Mouse (Mus musculus) right cerebral cortex, postnatal 25 days (tissue): ENCODE results near the gene Pim3.
A peak's percentile ranks its signal among the peaks of the same experiment; 100 is the strongest.

ENCODE experiments used
- DNase-seq: peaks from one replicate; pipeline ENCODE4 v3.0.0; 2022

The Pim3 gene

DNA sequence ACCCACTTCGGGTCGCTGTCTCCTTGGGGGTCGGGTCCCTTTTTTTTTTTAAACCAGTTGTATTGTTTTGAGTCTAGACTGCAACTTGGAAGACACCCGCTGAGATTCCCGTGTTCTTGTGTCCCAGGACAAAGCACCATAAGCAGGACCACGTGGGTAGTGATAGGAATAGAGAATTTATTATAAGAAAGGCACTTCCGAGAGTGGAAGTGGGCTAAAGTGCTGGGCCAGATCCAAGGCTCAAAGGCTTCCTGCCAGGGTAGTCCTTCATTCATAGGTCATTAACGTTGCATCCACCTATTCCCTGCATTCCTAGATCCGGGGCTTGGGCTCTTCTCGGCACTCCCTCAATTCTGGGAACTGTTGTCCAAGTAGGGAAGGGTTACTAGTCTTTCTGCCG lies 24.0 kb upstream of the Pim3 start:
- DNase-seq, result no peak

- DNase-seq, result peak; percentile 61
Observed at GRCm38 (mm10) chr15:88839271-88839670, 22.7 kb upstream of the Pim3 start.

DNA sequence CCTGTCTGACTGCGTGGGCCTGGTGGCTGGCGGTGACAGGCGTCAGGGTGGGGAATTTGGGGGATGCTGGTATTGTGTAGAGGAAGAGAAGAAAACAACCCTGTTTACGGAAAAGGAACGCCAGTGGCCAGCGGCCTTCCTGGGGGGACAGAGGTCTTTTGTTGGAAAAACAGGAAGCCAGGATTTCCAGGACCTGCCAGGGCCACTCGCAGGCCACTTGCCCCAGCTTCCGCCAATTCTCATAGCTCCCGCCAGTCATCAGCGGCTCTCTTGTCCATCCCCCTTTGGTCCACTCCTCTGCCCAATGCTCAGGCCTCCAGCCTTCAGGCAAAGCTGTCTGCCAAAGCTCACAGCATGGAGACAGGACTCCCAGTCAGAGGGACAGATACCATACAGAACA lies 21.9 kb upstream of the Pim3 start:
- DNase-seq, result no peak

GRCm38 (mm10) chr15:88841160-88841559 lies 20.8 kb upstream of the Pim3 start:
- no peak for DNase-seq

DNA sequence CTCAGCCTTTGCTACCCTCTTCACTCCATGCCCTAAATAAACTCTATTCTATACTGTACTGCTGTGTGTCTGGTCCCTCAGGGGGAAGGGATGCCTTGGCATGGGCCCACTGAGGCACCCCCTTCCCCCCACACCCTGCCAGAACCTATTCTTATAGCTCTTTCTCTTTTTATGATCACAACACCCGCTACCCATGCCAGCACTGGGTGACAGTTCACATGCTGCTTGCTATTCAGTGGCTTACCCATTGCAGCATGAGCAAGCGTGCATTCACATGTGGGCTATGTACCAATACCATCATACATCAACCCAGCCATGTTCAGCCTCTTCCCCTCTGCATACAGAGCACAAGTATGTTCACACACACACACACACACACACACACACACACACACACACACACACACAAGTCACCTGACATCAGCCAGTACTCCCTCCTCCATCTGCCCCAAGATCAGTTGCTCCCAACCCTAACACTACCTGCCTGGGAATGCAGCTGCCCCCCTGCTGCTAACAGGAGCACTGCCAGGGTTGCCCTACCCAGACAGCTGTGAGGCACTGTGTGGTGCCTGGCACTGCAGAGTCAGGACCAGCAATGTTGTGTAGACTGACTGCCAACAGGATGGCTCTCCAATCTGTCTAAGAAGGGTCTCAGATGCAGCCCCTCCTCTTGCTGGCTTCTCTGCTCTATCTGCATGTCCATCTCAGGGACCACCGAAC lies 20.2 kb upstream of the Pim3 start:
- no peak for DNase-seq

- no peak for DNase-seq
Observed at GRCm38 (mm10) chr15:88842300-88842673, 19.7 kb upstream of the Pim3 start.

- no peak for DNase-seq
Observed at GRCm38 (mm10) chr15:88843486-88844097, 18.4 kb upstream of the Pim3 start.

- no peak for DNase-seq
Observed at GRCm38 (mm10) chr15:88844966-88845365, 17.0 kb upstream of the Pim3 start.

DNA sequence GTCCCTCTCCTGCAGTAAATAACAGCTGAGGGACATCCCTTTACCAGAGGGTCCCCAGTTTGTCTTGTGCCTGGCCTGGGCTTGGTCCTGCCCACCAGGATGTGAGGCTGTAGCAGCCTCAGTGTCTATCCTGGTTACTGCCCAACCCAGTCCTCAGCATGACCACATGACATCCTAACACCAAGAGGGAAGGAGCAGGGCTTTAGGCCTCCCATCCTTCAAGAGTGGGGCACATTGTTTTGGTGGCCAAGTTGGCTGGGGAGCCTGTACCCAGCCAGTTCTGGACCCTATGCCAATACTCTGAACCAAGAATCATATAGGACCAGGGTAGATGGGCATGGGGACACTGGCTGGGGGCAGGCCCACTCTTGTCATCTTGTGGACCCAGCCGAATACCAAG lies 13.3 kb upstream of the Pim3 start:
- DNase-seq, result no peak

DNA sequence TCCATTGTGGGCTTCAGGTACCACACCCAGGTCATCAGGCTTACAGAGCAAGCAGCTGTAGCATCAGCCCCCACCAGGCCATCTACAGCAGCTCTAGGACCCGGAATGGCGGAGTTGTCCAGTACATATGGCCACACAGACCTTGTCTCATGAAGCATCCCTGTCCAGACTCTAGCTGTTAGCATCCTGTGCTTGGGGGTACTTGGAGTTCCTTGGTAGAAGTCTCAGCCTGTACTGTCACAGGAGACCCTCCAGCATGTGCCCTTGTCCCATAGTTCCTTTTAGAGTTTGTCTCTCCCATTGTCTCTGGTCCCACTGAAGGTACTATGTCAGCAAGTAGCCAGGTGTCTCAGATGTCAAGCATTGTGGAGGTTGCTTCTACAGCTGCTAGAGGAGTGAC lies 12.4 kb upstream of the Pim3 start:
- no peak for DNase-seq

- peak; percentile 74 for DNase-seq
Observed at GRCm38 (mm10) chr15:88850146-88850826, 11.7 kb upstream of the Pim3 start.

DNA sequence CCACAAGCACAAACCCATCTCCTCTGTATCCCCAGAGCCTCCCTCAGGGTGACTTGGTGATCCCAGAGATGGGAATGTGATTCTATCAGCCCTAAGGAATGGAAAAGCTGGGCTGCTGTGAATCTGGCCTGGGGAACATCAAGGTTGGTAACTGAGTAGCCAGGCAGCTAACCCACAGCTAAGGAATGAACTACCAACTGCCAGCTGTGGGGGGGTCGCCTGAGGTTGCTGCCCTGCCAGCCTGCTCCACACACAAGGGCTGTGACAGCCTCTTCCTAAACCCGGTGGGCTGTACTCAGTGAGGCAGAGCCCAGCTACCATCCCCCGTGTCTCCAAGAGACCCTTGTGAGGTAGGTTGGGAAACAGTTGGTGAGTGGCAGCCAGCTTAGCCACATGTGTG lies 10.9 kb upstream of the Pim3 start:
- DNase-seq, result no peak

DNA sequence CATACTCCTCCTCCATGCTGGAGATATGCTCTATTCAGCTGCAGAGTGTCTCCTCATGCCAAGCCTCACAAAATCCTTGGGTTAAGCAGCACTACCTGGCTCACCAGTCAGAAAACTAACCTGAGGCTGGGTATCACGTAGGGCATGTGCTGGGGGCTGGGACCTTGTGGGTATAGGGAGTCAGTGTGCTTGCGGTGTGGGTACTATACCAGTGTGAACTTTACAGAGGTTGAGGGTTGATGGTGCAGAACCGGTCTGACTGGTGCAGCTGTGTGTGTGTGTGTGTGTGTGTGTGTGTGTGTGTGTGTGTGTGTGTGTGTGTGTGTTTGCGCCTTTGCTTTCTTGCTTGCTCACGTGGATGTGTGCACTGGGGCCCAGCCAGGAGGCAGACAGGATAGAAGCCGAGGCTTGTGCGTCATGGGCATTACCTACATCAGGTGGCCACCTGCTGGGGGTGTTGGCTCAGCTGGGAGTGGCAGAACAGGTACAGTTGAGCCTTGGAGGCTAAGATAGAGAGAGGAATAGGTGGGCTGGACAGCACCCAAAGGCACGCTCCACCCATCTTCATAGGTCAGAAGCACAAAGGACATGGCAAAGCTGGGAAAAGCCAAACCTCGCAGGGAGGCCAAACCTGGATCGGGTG lies 10.4 kb upstream of the Pim3 start:
- DNase-seq, result no peak

GRCm38 (mm10) chr15:88853106-88853505 lies 8.9 kb upstream of the Pim3 start:
- DNase-seq, result no peak

GRCm38 (mm10) chr15:88854119-88854968 lies 7.6 kb upstream of the Pim3 start:
- no peak for DNase-seq

DNA sequence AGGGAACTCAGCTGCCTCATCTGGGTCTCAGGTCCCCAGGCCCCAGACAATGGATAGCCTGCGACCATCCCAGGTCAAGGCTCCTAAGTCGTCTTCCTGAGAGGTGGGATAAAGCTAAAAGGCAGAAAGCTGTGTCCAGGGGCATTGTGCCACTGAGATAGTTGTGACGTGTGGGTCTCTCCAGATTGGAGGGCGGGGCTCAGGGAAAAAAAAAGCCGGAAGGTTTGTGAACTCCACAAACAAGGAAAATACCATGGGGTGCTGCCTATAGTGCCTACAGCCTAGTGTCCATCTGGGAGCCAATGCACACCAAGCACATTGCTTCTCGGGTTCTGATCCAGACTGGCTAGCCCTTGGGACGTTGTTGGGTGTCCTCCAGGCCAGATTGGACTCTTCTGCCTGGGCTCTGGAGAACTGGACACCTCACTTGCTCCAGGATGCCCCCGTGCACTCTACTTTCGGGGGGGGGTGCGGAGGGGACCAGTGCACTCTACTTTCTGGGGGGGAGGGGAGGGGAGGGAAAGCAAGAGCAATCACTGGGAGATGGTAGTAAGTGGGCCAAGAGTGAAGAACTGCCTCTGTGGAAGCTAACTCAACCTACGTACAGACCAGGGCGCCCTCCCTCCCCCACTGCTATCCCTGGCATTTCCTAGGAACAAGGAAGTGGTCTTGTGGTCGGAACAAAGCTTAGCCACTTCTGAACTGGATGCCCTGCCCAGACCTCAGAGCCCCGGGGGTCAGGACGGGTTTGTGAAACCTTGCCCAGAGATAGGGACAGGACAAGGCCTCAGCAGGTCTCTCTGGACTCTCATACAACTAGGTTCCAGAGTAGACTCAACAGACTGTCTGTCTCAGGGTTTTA lies 6.8 kb upstream of the Pim3 start:
- no peak for DNase-seq

DNA sequence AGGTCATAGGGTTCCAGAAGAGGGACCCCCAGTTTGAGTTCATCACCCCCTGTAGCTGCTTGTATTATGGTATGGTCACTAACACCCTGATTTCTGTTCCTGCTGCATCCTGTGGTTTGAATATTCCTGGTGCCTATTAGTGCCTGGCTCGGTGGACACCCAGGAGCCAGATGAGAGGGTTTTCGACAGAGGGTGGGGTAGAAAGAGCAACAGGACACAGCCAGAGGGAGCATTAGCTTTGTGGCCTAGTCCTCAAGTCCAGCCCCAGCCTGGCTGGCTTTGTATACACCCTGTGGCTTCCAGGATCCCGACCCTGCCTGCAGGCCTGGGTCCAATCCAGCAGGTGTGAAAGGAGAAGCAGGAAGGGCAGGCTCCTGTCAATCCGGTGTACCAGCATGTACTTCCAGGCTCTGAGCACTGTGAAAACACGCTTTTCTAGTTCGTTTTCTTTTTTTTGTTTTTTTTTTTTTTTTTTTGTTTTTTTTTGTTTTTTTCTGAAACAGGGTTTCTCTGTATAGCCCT lies 6.0 kb upstream of the Pim3 start:
- DNase-seq, result no peak

- no peak for DNase-seq
Observed at GRCm38 (mm10) chr15:88856613-88857012, 5.4 kb upstream of the Pim3 start.

DNA sequence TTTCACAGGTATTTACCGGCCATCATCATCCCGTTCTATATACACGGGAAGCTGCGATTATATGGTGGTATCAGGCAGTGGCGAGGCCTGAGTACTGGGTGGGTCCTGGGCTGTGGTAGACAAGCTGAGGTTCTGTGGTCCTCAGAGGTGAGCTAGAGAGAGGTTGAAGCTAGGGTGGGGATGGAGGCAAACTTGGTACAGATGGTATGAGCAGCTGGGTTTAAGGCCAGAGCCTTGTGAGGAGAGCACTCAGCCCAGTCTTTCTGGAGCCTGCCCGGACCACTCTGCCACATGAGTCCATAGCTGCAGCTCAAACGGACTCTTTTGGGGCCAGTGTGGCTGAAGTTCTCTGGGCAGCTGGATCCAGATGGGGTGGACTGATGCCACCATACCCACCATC lies 4.6 kb upstream of the Pim3 start:
- DNase-seq, result no peak

DNA sequence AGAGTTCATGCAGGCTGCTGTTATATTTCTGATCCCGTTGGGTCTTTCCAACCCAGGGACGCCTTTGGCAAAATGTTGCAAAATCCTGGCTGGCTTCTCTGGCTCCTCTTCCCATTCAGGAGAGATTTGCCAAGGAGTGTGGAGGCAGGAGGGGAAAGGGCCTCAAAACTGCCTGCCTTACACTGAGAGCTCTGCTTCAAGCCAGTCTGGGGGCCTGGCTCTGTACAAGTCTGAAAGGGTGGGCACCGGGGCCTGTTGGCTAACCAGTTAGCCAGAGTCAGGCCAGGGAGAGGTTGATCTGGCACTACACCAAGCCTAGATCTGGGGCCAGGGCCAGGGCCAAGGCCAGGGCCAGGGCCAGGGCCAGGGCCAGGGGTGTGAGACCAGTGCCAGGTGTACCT lies 3.8 kb upstream of the Pim3 start:
- DNase-seq, result no peak

GRCm38 (mm10) chr15:88858707-88859106 lies 3.3 kb upstream of the Pim3 start:
- no peak for DNase-seq
